Mouse (Mus musculus): ENCODE results near the gene Edc3. TPM values are rescaled to one million over a fixed set of nuclear protein-coding genes. Genes with fewer than 3 reads are reported as not detected.

Edc3 gene
- total RNA-seq, 2 experiments from 2014 or later: 11.7 to 12.0 TPM

GRCm38 (mm10) chr9:57761563-57762551 lies 53.5 kb downstream of the Edc3 start:
- peak; percentile 39 for DNase-seq

- peak; percentile 60 for DNase-seq
Observed at GRCm38 (mm10) chr9:57762563-57762991, 54.2 kb downstream of the Edc3 start.

- DNase-seq: peak; percentile 89
Observed at GRCm38 (mm10) chr9:57764147-57764973, 56.0 kb downstream of the Edc3 start.

- peak; percentile 98 for DNase-seq
Observed at GRCm38 (mm10) chr9:57764974-57765363, 56.6 kb downstream of the Edc3 start.

- peak; percentile 83 for DNase-seq
Observed at GRCm38 (mm10) chr9:57765364-57766351, 57.3 kb downstream of the Edc3 start, which contains the start of gene Clk3. Clk3 (minus strand) TSS chr9:57765860.

- no peak for DNase-seq
Observed at GRCm38 (mm10) chr9:57766431-57766830, 58.1 kb downstream of the Edc3 start.

- DNase-seq: no peak
Observed at GRCm38 (mm10) chr9:57767231-57767630, 58.9 kb downstream of the Edc3 start.

GRCm38 (mm10) chr9:57769539-57770069 lies 61.3 kb downstream of the Edc3 start:
- no peak for DNase-seq

- no peak for DNase-seq
Observed at GRCm38 (mm10) chr9:57770214-57770613, 61.9 kb downstream of the Edc3 start.

- no peak for DNase-seq
Observed at GRCm38 (mm10) chr9:57770836-57771235, 62.5 kb downstream of the Edc3 start.

- DNase-seq: no peak
Observed at GRCm38 (mm10) chr9:57773754-57774153, 65.4 kb downstream of the Edc3 start.

- no peak for DNase-seq
Observed at GRCm38 (mm10) chr9:57774168-57774567, 65.8 kb downstream of the Edc3 start.

GRCm38 (mm10) chr9:57775026-57775425 lies 66.7 kb downstream of the Edc3 start:
- DNase-seq: no peak

GRCm38 (mm10) chr9:57775736-57776135 lies 67.4 kb downstream of the Edc3 start:
- no peak for DNase-seq

- DNase-seq: no peak
Observed at GRCm38 (mm10) chr9:57782656-57783055, 74.3 kb downstream of the Edc3 start.

GRCm38 (mm10) chr9:57789733-57790132 lies 81.4 kb downstream of the Edc3 start:
- DNase-seq: no peak

- no peak for DNase-seq
Observed at GRCm38 (mm10) chr9:57797456-57797855, 89.1 kb downstream of the Edc3 start.

- peak; percentile 33 for DNase-seq
Observed at GRCm38 (mm10) chr9:57798725-57799253, 90.4 kb downstream of the Edc3 start.

GRCm38 (mm10) chr9:57800325-57800975 lies 92.1 kb downstream of the Edc3 start:
- no peak for DNase-seq
